Mouse (Mus musculus) activated CD4-positive, CD25-positive, alpha-beta regulatory T cell, adult 9 weeks (primary cell): ENCODE results near the gene Dcp1a. TPM values are rescaled to one million over a fixed set of nuclear protein-coding genes. Genes with fewer than 3 reads are reported as not detected.

Experiments used
- polyA plus RNA-seq: library from polyadenylated mRNA; unstranded; fragments of 100-300 nt; shearing (Covaris generic); gene quantifications from one replicate; pipeline ENCODE4 v1.2.1, GENCODE M21; 2017

Dcp1a gene
- 70.5 TPM for polyA plus RNA-seq

GRCm38 (mm10) chr14:30479361-30479948, at the start of gene Dcp1a:
TSS of gene Dcp1a (plus strand) at chr14:30479535.

GRCm38 (mm10) chr14:30491342-30491741, 12.0 kb downstream of the Dcp1a start, which contains the start of gene Cacna1d:
TSS of gene Cacna1d (minus strand) at chr14:30491455.

GRCm38 (mm10) chr14:30548131-30548720, 68.9 kb downstream of the Dcp1a start, which contains the start of gene Tkt:
TSS of gene Tkt (plus strand) at chr14:30548359.

Other genes with a start within 250 kb of the Dcp1a start
- gene Cacna1d, start 11.9 kb downstream of the Dcp1a start, polyA plus RNA-seq, result 2.9 TPM
- 268 TPM for gene Tkt, start 68.8 kb downstream of the Dcp1a start, polyA plus RNA-seq
- 84.4 TPM for gene Prkcd, start 146.7 kb downstream of the Dcp1a start, polyA plus RNA-seq
- gene Rft1, start 174.8 kb downstream of the Dcp1a start, polyA plus RNA-seq, result 13.3 TPM
- 13.9 TPM for gene Sfmbt1, start 235.3 kb downstream of the Dcp1a start, polyA plus RNA-seq